8 mouse cellular contexts compared by ENCODE assay signal in genomic region chr7:4513236-4513635, GRCm38 (mm10). TPM values are rescaled to one million over a fixed set of nuclear protein-coding genes. Genes with fewer than 3 reads are reported as not detected.
A peak's percentile ranks its signal among the peaks of the same experiment; 100 is the strongest.
DNase-seq lines count a peak whose midpoint lies in the region; TF ChIP-seq lines count a peak whose summit lies in the region.

No protein-coding gene starts in this region.

- H3K27ac ChIP-seq in gastrocnemius, adult 2 months: peak overlapping the region; percentile 41; the same call in 1 of the 2 replicates

- H3K27me3 ChIP-seq in C2C12 (ENCODE audit: control insufficient read depth, insufficient read depth, insufficient read length): no peaks in the 10 kb centered on the region

- peak; percentile 93; the same call in 1 of the 2 replicates for TF ChIP-seq CTCF in gastrocnemius, adult 2 months (IDR thresholded peaks at IDR 0.05)
- peak; percentile 62 for TF ChIP-seq CTCF in C2C12 (IDR thresholded peaks at IDR 0.05; ENCODE audit: control insufficient read depth, insufficient read depth, insufficient read length)
- peak; percentile 83 for TF ChIP-seq CTCF in brain, embryonic 14.5 days (IDR thresholded peaks at IDR 0.05; ENCODE audit: borderline replicate concordance, extremely low read depth, insufficient read depth, insufficient read length)

- H3ac ChIP-seq in C2C12 (ENCODE audit: control insufficient read depth, insufficient read length, low read depth): no peak overlapping the region

- H3K4me3 ChIP-seq in gastrocnemius, adult 2 months: peak overlapping the region; percentile 17
- no peak overlapping the region for H3K4me3 ChIP-seq in C2C12 (ENCODE audit: insufficient read depth, poor library complexity, severe bottlenecking)

- no peaks in the 10 kb centered on the region for H3K36me3 ChIP-seq in C2C12 (ENCODE audit: control insufficient read depth, insufficient read depth)

- intact Hi-C loops in gastrocnemius, adult 2 months (cut with DNase I): no loop called here
- intact Hi-C loops in heart, postnatal 14 days (cut with DNase I): no loop called here

- H3K79me2 ChIP-seq in C2C12 (ENCODE audit: control insufficient read depth, insufficient read depth): no peaks in the 10 kb centered on the region

- H3K79me3 ChIP-seq in C2C12 (ENCODE audit: low read depth): no peaks in the 10 kb centered on the region

- peak; percentile 61 for DNase-seq in gastrocnemius, adult 2 months
- DNase-seq in gastrocnemius, postnatal 4 days (ENCODE audit: low spot score in 2 of 2): no peak
- peak; percentile 35 for DNase-seq in brain, embryonic 14.5 days (ENCODE audit: low read depth)
- DNase-seq in heart, postnatal 14 days: peak; percentile 66 to 76
- DNase-seq in lung, postnatal 14 days: peak; percentile 57
- DNase-seq in thymus, postnatal 14 days: peak; percentile 52
- DNase-seq in ovary, postnatal 10 days (ENCODE audit: low spot score): no peak

- TF ChIP-seq POLR2A in brain, embryonic 14.5 days (IDR thresholded peaks at IDR 0.05; ENCODE audit: borderline replicate concordance, extremely low read depth, insufficient read depth, insufficient read length, poor library complexity, severe bottlenecking): no peak

TF ChIP-seq in C2C12, 6 proteins besides CTCF, POLR2A, EP300 and RAD21:
- TF ChIP-seq FOSL1 (IDR thresholded peaks at IDR 0.05; ENCODE audit: insufficient read depth, low read length, poor library complexity, severe bottlenecking) (no peak), MAX (IDR thresholded peaks at IDR 0.05) (no peak), MYOD1 (IDR thresholded peaks at IDR 0.05; ENCODE audit: control insufficient read depth, insufficient read length, low read depth) (no peak), MYOG (IDR thresholded peaks at IDR 0.05; ENCODE audit: control insufficient read depth, extremely low read depth, insufficient read length) (no peak), USF1 (IDR thresholded peaks at IDR 0.05; ENCODE audit: low read depth) (no peak), CEBPB (IDR thresholded peaks at IDR 0.05; ENCODE audit: low read depth) (no peak)

RNA-seq across cellular contexts. Expression of gene Tnnt1, which starts 2.9 kb away (rescaled TPM):
- total RNA-seq in gastrocnemius, adult 2 months (2021): 1,000 to 10,000 TPM in 1 of 2 experiments, 100 to 1,000 TPM in 1; 398 to 1,232 TPM
- 100 to 1,000 TPM; 466 to 479 TPM for total RNA-seq in gastrocnemius, postnatal 4 days (2021)
- polyA plus RNA-seq in C2C12 (2012; fragmentation: generic; extraction: Trizol): 34.7 TPM
- 3.3 and 3.9 TPM in 2 replicates for polyA plus RNA-seq in brain, embryonic 14.5 days (2012; rRNA removed)
- total RNA-seq in heart, postnatal 14 days (2021): 10 to 100 TPM; 25.4 to 33.6 TPM

RNA-seq across cellular contexts. Expression of gene Tnni3, which starts 10.8 kb away (rescaled TPM):
- under 1 TPM in 1 of 2 experiments, not detected in 1; 0.41 TPM for total RNA-seq in gastrocnemius, adult 2 months (2021)
- total RNA-seq in gastrocnemius, postnatal 4 days (2021): 1 to 10 TPM; 1.7 to 3.0 TPM
- 0.91 TPM for polyA plus RNA-seq in C2C12 (2012; fragmentation: generic; extraction: Trizol)
- 4.2 and 4.3 TPM in 2 replicates for polyA plus RNA-seq in brain, embryonic 14.5 days (2012; rRNA removed)
- total RNA-seq in heart, postnatal 14 days (2021): 1,000 to 10,000 TPM; 7,272 to 7,308 TPM

RNA-seq across cellular contexts. Expression of gene Ppp1r12c, which starts 11.8 kb away (rescaled TPM):
- 10 to 100 TPM; 17.8 to 24.8 TPM for total RNA-seq in gastrocnemius, adult 2 months (2021)
- 10 to 100 TPM; 63.9 to 81.6 TPM for total RNA-seq in gastrocnemius, postnatal 4 days (2021)
- polyA plus RNA-seq in C2C12 (2012; fragmentation: generic; extraction: Trizol): 54.6 TPM
- polyA plus RNA-seq in brain, embryonic 14.5 days (2012; rRNA removed): 61.5 and 104 TPM in 2 replicates
- 10 to 100 TPM; 76.0 to 82.1 TPM for total RNA-seq in heart, postnatal 14 days (2021)

RNA-seq across cellular contexts. Expression of gene Dnaaf3, which starts 19.0 kb away (rescaled TPM):
- not detected for total RNA-seq in gastrocnemius, adult 2 months (2021)
- total RNA-seq in gastrocnemius, postnatal 4 days (2021): under 1 TPM; 0.26 to 0.44 TPM
- polyA plus RNA-seq in C2C12 (2012; fragmentation: generic; extraction: Trizol): 1.4 TPM
- 5.9 and 6.4 TPM in 2 replicates for polyA plus RNA-seq in brain, embryonic 14.5 days (2012; rRNA removed)
- 1 to 10 TPM; 1.8 to 1.9 TPM for total RNA-seq in heart, postnatal 14 days (2021)

RNA-seq across cellular contexts. Expression of gene Syt5, which starts 34.1 kb away (rescaled TPM):
- not detected for total RNA-seq in gastrocnemius, adult 2 months (2021)
- total RNA-seq in gastrocnemius, postnatal 4 days (2021): under 1 TPM in 1 of 2 experiments, not detected in 1; 0.25 TPM
- 0.11 TPM for polyA plus RNA-seq in C2C12 (2012; fragmentation: generic; extraction: Trizol)
- 103 and 105 TPM in 2 replicates for polyA plus RNA-seq in brain, embryonic 14.5 days (2012; rRNA removed)
- total RNA-seq in heart, postnatal 14 days (2021): 1 to 10 TPM; 1.4 to 1.9 TPM

Comparison
In these comparisons a context has a peak if more than half of its experiments do, and no peak if none do; other contexts are left out.
1. DNase-seq: peak in gastrocnemius, adult 2 months (single experiment), brain, embryonic 14.5 days (single experiment), heart, postnatal 14 days (2 of 2), lung, postnatal 14 days (single experiment) and thymus, postnatal 14 days (single experiment); none in gastrocnemius, postnatal 4 days (0 of 2) and ovary, postnatal 10 days (single experiment).
2. RNA of gene Tnnt1, which starts 2.9 kb away (total RNA-seq): 398 to 1,232 TPM in gastrocnemius, adult 2 months and 466 to 479 TPM in gastrocnemius, postnatal 4 days; 25.4 to 33.6 TPM in heart, postnatal 14 days; every median in the first group is over 10 times any median in the second.
3. RNA of gene Tnni3, which starts 10.8 kb away (total RNA-seq): 7,272 to 7,308 TPM in heart, postnatal 14 days; 1.7 to 3.0 TPM in gastrocnemius, postnatal 4 days and 0.41 TPM in gastrocnemius, adult 2 months; every median in the first group is over 1,000 times any median in the second.
4. Peak in every context shown above with its lines, with median percentiles within 50 percentile points of each other: CTCF ChIP-seq.